Mouse (Mus musculus): ENCODE measurements at regions not wholly inside any gene's neighbourhood (a gene's known extent, or its start where the extent isn't known, plus 50 kb on each side); places are given as distances from the start of the nearest gene placed in this dataset.

DNA sequence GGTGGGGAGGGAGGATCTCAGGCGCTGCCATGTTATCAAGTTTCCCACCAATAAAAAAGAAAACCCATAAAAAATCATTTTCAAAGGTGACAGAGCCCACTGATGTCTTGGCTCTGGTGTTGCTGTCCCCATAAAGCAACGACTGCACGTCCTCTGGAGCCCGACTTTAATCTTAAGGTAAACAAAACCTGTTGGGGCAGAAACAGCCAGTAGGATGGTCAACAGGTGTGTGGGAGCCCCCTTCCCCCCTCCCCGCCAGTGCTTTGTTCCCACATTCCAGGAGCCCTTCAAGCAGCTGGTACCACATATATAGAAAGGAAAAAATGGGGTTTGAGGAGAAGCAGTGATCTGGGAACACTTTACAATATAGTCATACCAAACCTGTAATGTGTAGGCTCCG is 118.3 kb upstream of the Lrig1 start:
- no peak for DNase-seq (ENCODE audit: low read depth, low spot score)

DNA sequence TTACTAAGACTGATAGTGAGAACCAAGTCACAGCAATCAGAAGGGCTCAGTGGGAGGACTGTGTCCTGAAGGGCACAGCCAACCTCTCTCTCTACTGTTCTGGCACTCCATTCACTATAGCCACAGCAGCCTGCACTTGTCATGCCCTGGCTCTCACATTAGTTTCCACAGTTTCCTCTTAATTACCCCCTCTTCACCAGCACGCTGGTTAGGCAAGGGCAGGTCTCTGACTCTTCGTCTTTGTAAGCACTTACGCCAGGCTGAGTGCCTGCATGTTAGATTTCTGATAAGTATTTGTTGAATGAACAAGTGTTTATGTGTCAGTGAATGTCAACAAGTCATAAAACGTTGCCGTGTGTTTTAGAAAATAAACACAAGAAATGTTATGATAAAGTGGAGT is 116.2 kb upstream of the Lrig1 start:
- DNase-seq (ENCODE audit: low read depth, low spot score): no peak

DNA sequence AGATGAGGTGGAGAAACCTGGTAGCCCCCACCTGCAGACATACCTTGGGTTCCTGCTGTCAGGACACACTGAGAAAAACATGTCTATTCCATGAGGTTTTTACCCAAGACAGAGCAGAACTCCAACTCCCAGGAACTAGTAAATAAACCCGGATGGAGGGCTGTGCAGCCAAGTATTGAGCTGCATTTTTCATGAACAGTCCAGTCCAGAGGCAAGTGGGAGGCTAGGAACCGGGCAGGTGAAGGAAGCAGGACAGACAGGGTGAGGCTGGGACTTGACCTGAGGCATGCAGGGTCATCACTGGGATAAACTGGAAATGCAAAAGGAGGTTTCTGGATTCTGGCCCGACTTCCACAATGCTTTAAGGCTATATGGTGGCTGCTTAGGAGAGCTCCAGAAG is 114.8 kb upstream of the Lrig1 start:
- no peak for DNase-seq (ENCODE audit: low read depth, low spot score)

DNA sequence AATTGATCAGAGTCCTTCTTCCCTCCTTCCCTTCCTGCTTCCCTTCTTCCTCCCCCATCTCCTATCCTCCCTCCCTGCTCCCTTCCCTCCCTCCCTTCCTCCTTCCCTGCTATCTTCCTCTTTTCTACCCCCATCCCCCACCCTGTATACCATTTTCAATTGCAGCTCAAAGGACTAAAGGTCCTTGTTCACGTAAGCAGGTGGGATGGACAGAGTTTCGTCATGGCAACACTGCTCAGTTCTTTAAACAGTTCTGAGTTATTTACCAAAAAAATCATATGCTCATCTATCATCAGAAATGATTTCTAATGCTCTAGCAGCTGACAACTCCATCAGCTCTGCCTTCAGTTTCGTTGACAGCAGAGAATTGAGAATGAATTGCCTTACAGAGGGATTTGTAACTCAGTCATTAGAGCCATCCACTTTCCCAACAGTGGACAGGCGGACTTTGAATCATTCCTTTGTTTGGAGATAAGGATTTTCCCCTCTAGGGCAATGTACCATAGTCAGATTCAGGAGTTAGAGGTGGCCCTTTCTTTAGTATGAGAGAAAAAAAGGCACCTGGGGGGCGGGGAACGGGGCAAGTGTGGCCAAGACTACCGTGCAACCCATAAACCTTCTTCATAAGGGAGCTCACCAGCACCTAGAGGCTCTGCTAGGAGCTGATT is 113.7 kb upstream of the Lrig1 start:
- DNase-seq (ENCODE audit: low read depth, low spot score): no peak

GRCm38 (mm10) chr6:94811846-94812245 is 111.9 kb upstream of the Lrig1 start:
- DNase-seq (ENCODE audit: low read depth, low spot score): no peak

DNA sequence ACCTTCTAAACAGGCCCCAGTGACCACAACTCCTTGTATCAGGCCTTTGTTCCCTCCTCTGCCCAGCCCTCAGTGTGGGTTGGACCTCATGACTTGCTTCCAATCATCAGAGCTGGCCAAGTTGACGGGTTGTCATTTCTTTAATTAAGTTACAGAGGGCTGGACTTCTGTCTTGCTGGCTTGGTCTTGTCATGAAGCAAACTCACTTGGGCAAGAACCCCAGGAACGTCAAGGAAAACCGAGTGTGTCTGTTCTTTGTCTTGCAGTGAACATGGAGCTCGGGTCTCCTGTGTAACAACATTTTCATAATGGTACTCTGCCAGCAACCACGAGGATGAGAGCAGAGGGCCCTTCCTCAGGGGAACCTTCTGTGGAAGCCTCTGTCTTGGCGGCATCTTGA is 107.3 kb upstream of the Lrig1 start:
- no peak for DNase-seq (ENCODE audit: low read depth, low spot score)

GRCm38 (mm10) chr6:94806481-94807160 is 106.7 kb upstream of the Lrig1 start:
- no peak for DNase-seq (ENCODE audit: low read depth, low spot score)

GRCm38 (mm10) chr6:94805685-94806084 is 105.7 kb upstream of the Lrig1 start:
- DNase-seq (ENCODE audit: low read depth, low spot score): no peak

GRCm38 (mm10) chr6:94804284-94804815 is 104.4 kb upstream of the Lrig1 start:
- DNase-seq (ENCODE audit: low read depth, low spot score): no peak

DNA sequence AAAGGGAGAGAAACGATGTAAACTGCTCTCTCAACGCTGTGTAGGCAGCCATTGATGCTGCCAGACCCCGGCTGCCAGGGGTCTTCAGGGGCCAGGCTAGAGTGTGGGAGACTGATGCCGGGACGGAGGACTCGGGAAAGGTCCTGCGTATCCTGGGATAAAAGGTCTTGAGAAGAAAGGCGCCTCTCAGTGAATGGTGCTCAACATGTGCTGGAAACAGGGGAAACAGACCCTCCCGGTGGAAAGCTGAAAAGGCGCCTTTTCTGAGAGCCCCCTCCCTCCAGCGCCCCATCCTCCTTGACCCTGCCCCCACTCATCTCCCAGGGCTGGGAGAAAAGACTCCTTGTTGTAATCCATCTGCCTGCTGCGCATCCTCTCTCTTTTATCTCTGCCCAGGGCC is 101.1 kb upstream of the Lrig1 start:
- no peak for DNase-seq (ENCODE audit: low read depth, low spot score)

DNA sequence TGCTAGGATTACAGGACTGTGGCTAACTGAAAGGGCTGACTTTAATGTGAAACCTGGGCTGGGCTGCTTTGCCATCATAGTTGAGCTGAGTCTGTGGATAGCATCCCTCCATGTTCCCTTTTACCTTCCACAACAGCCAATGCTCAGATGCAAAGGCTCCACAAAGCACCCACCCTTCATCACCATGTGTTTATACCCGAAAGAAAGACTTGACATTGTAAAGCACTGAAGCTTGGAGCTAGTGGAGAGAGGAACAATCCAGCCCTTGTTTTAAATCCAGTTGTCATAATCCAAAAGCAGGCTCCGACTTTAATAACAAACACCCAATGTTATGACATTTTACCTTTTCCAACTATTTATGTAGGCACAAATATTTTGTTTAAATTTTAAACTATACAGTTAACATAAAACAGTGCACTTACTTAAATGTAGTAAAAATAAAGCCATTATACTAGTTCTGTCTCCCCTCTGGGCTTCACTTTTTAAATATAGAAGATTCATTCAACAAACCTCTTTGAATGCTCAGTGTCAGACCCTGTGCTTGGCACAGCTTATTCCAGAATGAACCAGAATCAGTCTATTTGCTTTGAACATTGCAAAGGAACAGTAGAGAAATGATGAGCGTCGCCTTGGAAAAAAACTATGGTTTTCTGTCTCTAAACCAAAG is 98.7 kb upstream of the Lrig1 start:
- no peak for DNase-seq (ENCODE audit: low read depth, low spot score)

DNA sequence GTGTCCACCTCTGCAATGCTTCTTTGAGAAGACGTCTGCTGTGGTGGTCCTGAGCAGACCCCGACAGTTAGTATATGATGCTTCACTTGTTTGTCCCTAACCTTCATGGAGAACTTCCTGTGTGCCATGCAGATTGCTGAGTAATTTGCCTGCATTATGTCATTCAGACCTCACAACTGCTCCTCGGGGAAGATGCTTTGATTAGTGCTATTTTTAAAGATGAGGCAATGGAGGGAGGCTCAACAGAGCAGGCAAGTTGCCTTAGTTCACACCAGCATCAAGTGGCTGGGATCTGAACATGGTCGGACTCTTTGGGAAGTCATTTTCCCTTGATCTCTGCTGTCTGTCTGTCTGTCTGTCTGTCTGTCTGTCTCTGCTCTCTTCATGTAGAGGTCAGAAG is 95.5 kb upstream of the Lrig1 start:
- DNase-seq (ENCODE audit: low read depth, low spot score): peak; percentile 15

- DNase-seq (ENCODE audit: low read depth, low spot score): no peak
Observed at GRCm38 (mm10) chr6:94793555-94793954, 93.6 kb upstream of the Lrig1 start.

DNA sequence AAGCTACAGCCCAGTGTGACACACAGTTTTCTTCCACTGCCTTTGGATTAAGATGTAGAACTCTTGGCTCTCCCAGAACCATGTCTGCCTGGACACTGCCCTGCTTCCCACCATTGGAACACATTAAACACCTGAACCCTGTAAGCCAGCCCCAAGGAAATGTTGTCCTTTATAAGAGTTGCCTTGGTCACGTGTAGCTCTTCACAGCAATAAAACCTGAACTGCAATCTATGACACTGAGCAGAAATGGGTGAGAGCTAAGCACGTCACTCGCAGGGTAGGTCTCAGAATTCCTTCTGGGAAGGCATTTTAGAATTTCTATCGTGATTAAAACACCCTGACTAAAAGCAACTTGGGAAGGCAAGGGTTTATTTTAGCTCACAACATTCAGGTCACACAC is 92.4 kb upstream of the Lrig1 start:
- no peak for DNase-seq (ENCODE audit: low read depth, low spot score)

DNA sequence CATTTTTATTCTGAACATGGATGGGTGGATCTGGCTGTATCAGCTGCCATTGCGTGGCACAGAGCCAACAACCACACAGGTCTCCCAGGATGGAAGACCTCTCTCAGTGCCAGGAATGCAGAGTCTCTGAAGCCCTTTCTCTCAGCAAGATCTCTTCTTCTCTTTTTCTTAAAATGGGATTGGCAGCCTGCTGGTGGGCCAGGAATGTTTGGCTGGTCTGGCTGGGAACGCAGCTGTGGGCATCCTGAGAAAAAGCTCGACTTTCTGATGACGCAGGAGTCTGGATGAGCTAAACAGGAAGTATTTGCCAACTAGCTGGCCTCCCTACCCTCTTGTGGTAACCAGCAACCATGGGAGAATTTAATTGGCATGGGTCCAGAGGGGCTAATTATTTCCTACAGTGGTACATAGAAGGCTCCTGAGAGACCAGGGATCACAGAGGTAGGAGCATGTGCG is 89.4 kb upstream of the Lrig1 start:
- DNase-seq (ENCODE audit: low read depth, low spot score): no peak

GRCm38 (mm10) chr6:94783471-94783870 is 83.5 kb upstream of the Lrig1 start:
- DNase-seq (ENCODE audit: low read depth, low spot score): no peak

DNA sequence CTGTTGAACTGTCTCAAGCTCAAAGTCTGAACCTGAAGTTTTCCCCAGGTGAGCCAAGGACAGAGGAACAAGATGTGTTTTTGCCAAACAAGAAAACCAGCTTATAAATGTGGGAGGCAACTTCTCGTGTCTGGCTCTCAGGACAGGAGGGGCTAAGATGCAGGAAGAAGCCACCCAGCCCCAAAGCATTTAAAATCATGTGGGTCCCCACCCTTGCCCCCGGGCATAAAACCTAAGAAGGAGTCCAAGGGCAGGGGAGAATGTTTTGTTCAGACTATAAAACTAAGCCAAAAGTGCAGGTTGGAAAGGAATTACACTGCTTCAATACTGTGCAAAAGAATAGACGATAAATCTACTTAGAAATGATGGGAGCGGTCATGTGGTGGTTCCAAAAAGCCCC is 80.7 kb upstream of the Lrig1 start:
- no peak for DNase-seq (ENCODE audit: low read depth, low spot score)

GRCm38 (mm10) chr6:94779854-94780253 is 79.9 kb upstream of the Lrig1 start:
- no peak for DNase-seq (ENCODE audit: low read depth, low spot score)

DNA sequence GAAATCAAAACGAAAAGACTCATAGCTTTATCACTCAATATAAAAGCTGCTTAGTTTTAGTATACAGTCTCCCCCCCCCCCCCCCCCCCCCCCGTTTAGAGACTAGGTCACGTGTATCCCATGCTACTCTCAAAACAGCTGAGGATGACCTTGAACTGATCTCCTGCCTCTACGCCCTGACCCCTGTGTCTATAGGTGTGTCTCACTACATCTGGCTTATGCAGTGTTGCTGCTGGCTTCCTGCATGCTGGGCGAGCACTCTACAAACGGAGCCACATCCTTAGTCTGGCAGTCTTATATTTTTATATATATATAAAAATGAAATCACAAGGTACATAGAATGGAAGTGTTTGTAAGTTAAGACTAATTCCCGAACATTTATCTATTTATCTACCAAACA is 79.3 kb upstream of the Lrig1 start:
- no peak for DNase-seq (ENCODE audit: low read depth, low spot score)

DNA sequence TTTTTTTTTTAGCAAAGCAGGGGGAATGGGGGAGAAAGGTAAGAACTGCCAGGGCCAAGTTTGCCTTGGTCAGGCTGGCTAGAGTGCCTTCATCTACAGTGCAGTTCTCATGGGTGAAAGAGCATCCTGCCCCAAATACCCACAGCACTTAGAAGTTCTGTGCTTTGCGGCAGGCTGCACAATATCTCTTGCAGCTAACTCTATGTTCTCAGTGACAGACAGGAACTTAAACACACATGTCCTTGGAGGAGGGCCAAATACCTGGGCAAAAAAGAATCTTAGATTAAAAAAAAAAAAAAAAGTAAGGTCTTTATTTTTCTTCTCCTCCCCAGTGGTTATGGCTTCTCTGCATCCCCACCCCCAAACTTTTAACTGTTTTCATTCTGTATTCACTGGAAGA is 78.8 kb upstream of the Lrig1 start:
- DNase-seq (ENCODE audit: low read depth, low spot score): no peak

DNA sequence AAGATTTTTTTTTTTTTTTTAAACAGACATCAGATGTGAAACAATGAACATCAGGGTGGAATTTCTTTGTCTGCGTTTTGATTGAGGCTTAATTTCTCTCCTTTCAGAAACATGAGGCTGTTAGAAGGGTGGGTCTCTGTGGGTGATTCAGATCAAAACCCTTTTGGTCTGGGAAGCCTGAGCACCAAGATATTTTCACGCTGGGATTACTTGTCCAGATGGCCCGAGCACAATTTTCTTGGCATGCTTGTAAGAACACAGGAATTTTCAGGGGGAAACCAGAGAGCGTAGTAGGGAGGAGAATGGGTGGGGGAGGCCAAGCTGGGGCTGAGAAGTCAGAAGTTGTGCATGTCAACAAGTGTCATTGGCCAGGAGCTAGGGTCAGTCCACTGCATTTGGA is 76.6 kb upstream of the Lrig1 start:
- no peak for DNase-seq (ENCODE audit: low read depth, low spot score)

GRCm38 (mm10) chr6:94774871-94775270 is 74.9 kb upstream of the Lrig1 start:
- no peak for DNase-seq (ENCODE audit: low read depth, low spot score)

All from telencephalon, adult 2 months (tissue).